Mouse (Mus musculus) neural tube, embryonic 14.5 days (tissue): ENCODE measurements around the gene Glp2r. TPM values are rescaled to one million over a fixed set of nuclear protein-coding genes. Genes with fewer than 3 reads are reported as not detected.
A peak's percentile ranks its signal among the peaks of the same experiment; 100 is the strongest.

Experiments used
- ATAC-seq: fragments of 200-750 bp; cut with Nextera tagmentation; 2 replicates; pipeline ENCODE4 v1.8.0; 2017; ENCODE audit warnings: low read depth, mild to moderate bottlenecking, moderate TSS enrichment, moderate library complexity
- H3K27ac ChIP-seq: fragments of 300-500 bp; sonication (generic); 2 replicates; pipeline ENCODE4 v1.5.1; 2014; ENCODE audit warnings: low read depth, mild to moderate bottlenecking, control low read depth, low read length, moderate library complexity, mixed read lengths
- H3K27me3 ChIP-seq: fragments of 300-500 bp; sonication (generic); 2 replicates; pipeline ENCODE4 v1.6.1; 2014; ENCODE audit warnings: low read length; ENCODE audit not compliant: control insufficient read depth, insufficient read depth
- H3K36me3 ChIP-seq: fragments of 300-500 bp; sonication (generic); 2 replicates; pipeline ENCODE4 v1.6.1; 2014; ENCODE audit warnings: low read length, mixed read lengths; ENCODE audit not compliant: control insufficient read depth, insufficient read depth
- H3K4me1 ChIP-seq: fragments of 300-500 bp; sonication (generic); 2 replicates; pipeline ENCODE4 v1.6.1; 2014; ENCODE audit warnings: low read length; ENCODE audit not compliant: control insufficient read depth, insufficient read depth
- H3K4me2 ChIP-seq: fragments of 300-500 bp; sonication (generic); 2 replicates; pipeline ENCODE4 v1.6.1; 2014; ENCODE audit warnings: mild to moderate bottlenecking, low read depth, low read length, control low read depth
- H3K4me3 ChIP-seq: fragments of 300-500 bp; sonication (generic); 2 replicates; pipeline ENCODE4 v1.5.1; 2014; ENCODE audit warnings: low read depth, low read length, control low read depth, mixed read lengths
- H3K9ac ChIP-seq: fragments of 300-500 bp; sonication (generic); replicated peaks from 2 replicates; pipeline ENCODE4 v1.6.1; 2014; ENCODE audit warnings: low read depth, mild to moderate bottlenecking, control low read depth, low read length, mixed read lengths
- H3K9me3 ChIP-seq: fragments of 300-500 bp; sonication (generic); 2 replicates; pipeline ENCODE4 v1.6.1; 2016; ENCODE audit warnings: low read length; ENCODE audit not compliant: control insufficient read depth
- WGBS: fragments of 180-500 bp; shearing (Covaris S2); extraction: QIAGEN DNeasy Blood & Tissue Kit; methylation state at CpG from one replicate; pipeline ENCODE4 v1.1.7; 2014; 5-methylcytosine and 5-hydroxymethylcytosine counted together
- polyA plus RNA-seq: library from polyadenylated mRNA; unstranded; fragments of >200 nt; fragmentation: Nextera tagmentation; extraction: Ambion mirVana; gene quantifications from 2 replicates; pipeline ENCODE4 v1.2.1, GENCODE M21; 2014

Gene Glp2r
- polyA plus RNA-seq, 1 experiment from 2014 or later: not detected

DNA sequence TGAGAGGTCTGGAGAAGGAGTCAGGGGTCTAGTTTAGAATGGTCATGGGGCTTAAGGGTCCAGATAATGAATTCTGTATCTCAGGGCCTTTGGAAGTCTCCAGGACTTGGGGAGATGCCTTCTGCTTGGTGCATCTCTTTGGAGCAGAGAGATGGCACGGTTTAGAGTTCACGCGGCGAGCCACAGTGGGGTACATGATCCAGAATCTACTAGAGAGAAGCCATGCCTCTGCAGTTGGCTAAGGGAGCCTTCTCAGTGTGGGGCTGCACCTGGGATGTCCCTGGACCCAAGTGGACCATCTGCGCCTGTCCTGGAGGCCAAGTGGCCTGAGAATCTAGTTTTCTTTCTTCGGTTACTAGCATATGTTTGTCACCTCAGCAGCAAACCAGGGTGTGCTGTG lies 100.9 kb downstream of the Glp2r start:
- 96% methylated on average over 6 of the region's 6 CpGs for WGBS
- H3K9ac ChIP-seq: no peak overlapping the region
- no peak overlapping the region for H3K4me2 ChIP-seq
- H3K9me3 ChIP-seq: no peaks in the 10 kb centered on the region
- no peak for ATAC-seq
- H3K4me1 ChIP-seq: no peaks in the 10 kb centered on the region
- H3K27ac ChIP-seq: no peak overlapping the region
- no peak overlapping the region for H3K4me3 ChIP-seq
- H3K36me3 ChIP-seq: no peaks in the 10 kb centered on the region
- H3K27me3 ChIP-seq: no peaks in the 10 kb centered on the region

DNA sequence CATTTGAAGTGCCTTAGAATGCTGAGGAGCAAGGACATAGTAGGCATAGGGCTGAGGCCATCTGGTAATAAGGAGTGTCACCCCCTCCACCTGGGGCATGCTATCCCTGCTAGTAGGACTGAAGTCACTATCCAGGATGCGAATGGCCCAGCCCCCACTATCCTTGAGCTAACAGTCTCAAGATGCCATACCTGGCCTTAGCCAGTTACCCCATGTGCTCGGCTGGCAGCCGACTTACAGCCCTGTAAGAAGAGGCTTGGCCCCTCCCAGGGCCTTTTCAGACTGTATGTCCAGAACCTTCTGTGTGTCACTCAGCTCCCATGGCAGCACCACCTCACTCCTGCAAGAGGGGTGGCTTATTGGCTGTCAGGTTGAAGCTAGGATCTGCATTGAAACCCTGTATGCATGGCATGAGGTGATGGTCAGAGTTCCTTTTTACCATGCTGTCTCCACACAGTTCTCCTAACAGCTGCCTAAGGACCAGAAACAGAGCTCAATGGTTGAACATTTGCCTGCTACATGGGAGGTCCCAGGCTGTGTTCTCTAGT lies 102.4 kb downstream of the Glp2r start:
- 90% methylated on average over 3 of the region's 3 CpGs for WGBS
- no peak overlapping the region for H3K27ac ChIP-seq
- no peak overlapping the region for H3K4me3 ChIP-seq
- no peak overlapping the region for H3K9ac ChIP-seq
- no peak for ATAC-seq
- H3K36me3 ChIP-seq: no peaks in the 10 kb centered on the region
- no peaks in the 10 kb centered on the region for H3K27me3 ChIP-seq
- no peaks in the 10 kb centered on the region for H3K4me1 ChIP-seq
- H3K4me2 ChIP-seq: no peak overlapping the region
- H3K9me3 ChIP-seq: no peaks in the 10 kb centered on the region

DNA sequence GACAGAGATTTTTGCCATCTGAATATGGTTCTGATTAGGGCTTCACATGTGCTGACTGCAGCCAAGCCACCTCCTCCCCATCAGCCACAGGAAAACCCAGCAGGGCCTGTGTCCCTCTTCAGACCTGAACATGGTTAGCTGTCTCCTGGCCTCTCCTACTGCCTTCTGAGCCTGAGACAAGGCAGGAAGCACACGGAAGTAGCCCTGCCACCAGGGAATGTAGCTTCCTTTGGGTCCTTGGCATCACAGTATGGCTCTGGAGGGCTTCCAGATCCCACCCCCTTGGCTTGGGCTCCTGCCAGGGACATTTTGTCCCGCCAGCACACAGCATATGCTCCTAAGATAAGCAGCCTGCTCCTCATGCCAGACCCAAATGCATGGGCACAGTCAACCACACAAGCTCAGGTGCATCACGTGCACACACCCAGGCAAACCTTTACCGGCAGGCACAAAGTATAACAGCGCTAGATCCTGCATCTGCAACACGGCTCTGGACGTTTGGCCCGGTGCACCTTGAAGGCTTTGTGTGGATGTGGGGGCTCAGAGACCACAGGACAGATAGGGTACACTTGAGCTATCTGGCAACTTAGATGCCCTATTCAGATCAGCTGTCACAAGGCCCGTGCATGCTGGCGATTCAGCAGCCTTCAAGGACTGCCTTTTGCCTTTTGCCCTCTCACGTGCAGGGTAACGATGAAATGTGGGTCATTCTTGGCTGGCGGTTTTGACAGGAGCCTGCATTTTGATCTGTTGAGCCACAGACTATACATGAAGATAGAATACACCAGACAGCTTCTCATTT lies 103.2 kb downstream of the Glp2r start:
- Histone ChIP-seq H3K9me3 (no peaks in the 10 kb centered on the region), H3K4me3 (no peak overlapping the region), H3K36me3 (no peaks in the 10 kb centered on the region), H3K4me1 (no peaks in the 10 kb centered on the region), H3K27ac (no peak overlapping the region), H3K4me2 (no peak overlapping the region), H3K9ac (no peak overlapping the region), H3K27me3 (no peaks in the 10 kb centered on the region)
- ATAC-seq: no peak
- 79% methylated on average over 13 of the region's 13 CpGs for WGBS

DNA sequence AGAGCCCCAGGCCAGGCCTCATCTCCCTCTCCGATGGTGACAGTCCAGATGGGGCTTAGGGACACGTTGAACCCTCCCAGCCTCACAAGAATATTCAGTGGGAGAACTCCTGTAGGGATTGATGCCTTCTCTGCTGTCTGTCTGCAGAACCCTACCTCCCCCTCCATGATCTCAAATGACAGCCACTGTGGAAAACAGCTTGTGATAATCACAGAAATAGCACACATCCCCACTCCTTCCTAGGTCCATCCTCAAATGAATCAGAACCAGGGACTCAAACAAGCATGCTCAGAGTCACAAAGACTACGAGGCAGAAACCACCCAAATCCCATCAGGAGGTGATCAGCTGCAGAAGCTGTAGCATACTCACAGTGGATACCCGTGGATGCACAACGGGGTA lies 104.8 kb downstream of the Glp2r start:
- Histone ChIP-seq H3K27me3 (no peaks in the 10 kb centered on the region), H3K9me3 (no peaks in the 10 kb centered on the region), H3K36me3 (no peaks in the 10 kb centered on the region), H3K27ac (no peak overlapping the region), H3K4me2 (no peak overlapping the region), H3K4me3 (no peak overlapping the region), H3K4me1 (no peaks in the 10 kb centered on the region), H3K9ac (no peak overlapping the region)
- no peak for ATAC-seq
- WGBS: 86% methylated on average over 5 of the region's 5 CpGs

DNA sequence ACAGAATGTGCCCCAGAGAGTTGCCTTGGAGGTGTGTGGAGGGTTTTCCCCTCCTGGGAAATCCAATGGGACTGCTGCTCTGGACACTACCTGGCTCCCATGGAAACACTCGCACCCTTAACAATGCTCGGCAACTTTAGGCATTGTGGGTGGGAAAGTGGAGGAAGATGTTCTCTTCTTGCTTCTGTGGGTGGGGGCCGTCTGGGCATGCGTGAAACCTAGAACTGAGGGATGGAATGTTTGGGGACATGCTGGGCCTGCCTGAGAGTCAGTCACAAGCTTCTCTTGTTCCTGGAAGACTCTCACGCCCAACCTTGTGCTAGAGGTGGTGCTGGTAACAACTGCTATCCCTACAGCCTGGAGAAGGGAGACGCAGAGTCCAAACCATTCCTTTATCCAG lies 106.0 kb downstream of the Glp2r start:
- no peak overlapping the region for H3K4me2 ChIP-seq
- no peak overlapping the region for H3K27ac ChIP-seq
- H3K36me3 ChIP-seq: no peaks in the 10 kb centered on the region
- no peaks in the 10 kb centered on the region for H3K9me3 ChIP-seq
- WGBS: 82% methylated on average over 6 of the region's 6 CpGs
- no peaks in the 10 kb centered on the region for H3K4me1 ChIP-seq
- H3K27me3 ChIP-seq: no peaks in the 10 kb centered on the region
- no peak for ATAC-seq
- H3K9ac ChIP-seq: no peak overlapping the region
- no peak overlapping the region for H3K4me3 ChIP-seq

DNA sequence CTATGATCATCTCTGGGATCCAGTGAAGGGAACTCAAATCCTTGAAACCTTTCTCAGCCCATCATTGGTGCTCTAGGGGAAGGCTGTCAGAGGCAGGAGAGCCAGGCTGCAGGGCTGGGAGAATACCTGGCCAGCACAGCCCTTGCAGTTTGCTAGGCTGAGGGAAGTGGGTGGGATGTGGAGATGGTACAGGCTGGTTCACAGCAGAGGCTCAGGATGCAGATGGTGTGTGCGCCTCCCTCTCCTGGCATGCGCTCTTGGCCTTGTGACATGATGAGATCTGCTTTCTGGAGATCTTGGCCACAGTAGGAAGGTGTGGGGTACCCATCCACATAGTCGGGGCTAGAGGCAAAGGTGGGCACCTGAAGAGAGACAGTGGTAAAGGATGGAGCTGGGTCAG lies 106.7 kb downstream of the Glp2r start:
- Histone ChIP-seq H3K9me3 (no peaks in the 10 kb centered on the region), H3K27ac (peak overlapping the region; percentile 68), H3K36me3 (no peaks in the 10 kb centered on the region), H3K4me1 (no peaks in the 10 kb centered on the region), H3K4me3 (no peak overlapping the region), H3K27me3 (no peaks in the 10 kb centered on the region), H3K9ac (no peak overlapping the region), H3K4me2 (no peak overlapping the region)
- ATAC-seq: no peak
- WGBS: 92% methylated on average over 3 of the region's 3 CpGs

DNA sequence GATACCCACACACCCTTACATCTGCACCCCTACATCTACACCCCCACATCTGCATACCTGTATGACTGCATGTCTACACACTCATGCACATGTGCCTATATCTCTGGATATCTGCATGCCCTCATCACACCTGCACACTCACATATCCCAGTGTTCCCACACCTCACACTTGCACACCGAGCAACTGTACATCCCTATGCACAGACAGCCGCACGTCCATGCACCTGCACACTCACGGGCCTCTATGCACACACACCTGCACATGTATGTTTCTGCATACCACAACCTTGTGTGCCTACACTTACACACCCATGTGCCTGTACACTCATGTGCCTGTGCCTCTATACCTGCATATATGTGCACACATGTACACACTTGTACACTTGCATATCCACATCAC lies 107.5 kb downstream of the Glp2r start:
- H3K9ac ChIP-seq: no peak overlapping the region
- WGBS: 97% methylated on average over 4 of the region's 4 CpGs
- H3K4me2 ChIP-seq: no peak overlapping the region
- no peak overlapping the region for H3K27ac ChIP-seq
- H3K27me3 ChIP-seq: no peaks in the 10 kb centered on the region
- no peaks in the 10 kb centered on the region for H3K36me3 ChIP-seq
- H3K4me1 ChIP-seq: no peaks in the 10 kb centered on the region
- ATAC-seq: no peak
- H3K9me3 ChIP-seq: no peaks in the 10 kb centered on the region
- H3K4me3 ChIP-seq: no peak overlapping the region

DNA sequence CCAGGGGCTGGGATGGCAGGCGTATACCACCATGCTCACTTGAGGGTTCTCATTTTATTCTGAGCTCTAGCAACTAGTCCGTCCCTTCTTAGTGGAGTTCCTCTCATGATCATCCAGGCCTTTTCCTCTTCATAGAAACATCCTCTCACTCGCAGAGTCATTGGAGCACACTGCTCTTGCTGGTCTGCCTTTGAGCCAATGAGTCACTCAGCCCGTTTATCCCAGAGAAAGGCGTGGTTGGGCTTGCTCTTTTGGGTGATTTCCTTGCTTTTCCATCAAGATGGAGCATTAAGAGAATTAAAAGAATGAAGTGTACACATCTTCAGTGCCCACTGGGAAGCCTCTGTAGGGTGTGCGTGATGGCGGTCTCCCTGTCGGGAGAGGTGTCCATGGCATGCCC lies 109.5 kb downstream of the Glp2r start:
- no peaks in the 10 kb centered on the region for H3K36me3 ChIP-seq
- H3K4me1 ChIP-seq: no peaks in the 10 kb centered on the region
- no peak overlapping the region for H3K4me3 ChIP-seq
- H3K9ac ChIP-seq: no peak overlapping the region
- WGBS: 90% methylated on average over 8 of the region's 8 CpGs
- H3K4me2 ChIP-seq: no peak overlapping the region
- H3K27ac ChIP-seq: no peak overlapping the region
- H3K27me3 ChIP-seq: no peaks in the 10 kb centered on the region
- no peaks in the 10 kb centered on the region for H3K9me3 ChIP-seq
- ATAC-seq: no peak

DNA sequence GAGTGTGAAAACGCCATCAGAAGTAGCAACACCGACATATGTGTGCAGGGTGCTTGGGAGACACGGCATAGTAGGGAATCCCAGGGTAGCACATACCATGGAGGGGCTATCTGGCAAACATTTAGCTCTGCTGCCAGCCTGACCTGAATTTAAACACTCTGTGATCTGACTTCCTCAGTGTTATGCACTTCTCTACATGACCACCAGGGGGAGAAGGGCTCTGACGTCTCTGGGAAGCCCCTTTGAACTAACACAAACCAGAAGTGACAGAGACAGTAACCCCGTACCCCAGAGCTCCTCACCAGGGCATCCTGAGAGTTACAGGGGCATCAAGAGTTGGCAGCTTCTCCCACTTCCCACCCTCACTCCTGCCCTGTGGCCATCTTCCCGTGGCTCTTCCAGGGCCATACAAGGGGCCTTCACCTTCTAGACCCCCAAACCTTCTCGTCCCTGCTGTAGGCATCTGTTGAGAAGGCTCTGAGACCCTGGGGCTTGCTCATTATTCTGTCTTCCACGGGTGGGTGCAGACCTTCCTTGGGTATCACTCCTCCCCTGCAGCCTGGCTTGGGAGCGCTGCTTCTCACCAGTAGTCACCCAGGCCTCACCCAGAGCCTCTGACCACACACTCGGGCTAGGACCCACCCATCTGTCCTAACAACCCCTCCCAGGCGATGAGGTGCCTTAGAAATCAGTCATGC lies 113.1 kb downstream of the Glp2r start:
- H3K4me2 ChIP-seq: no peak overlapping the region
- H3K4me1 ChIP-seq: 0 out of 2 replicates have a peak, but pooled peaks cover 2% of the 10 kb centered on the region
- 44% methylated on average over 11 of the region's 11 CpGs for WGBS
- no peaks in the 10 kb centered on the region for H3K36me3 ChIP-seq
- no peak overlapping the region for H3K27ac ChIP-seq
- H3K27me3 ChIP-seq: no peaks in the 10 kb centered on the region
- no peak overlapping the region for H3K9ac ChIP-seq
- H3K9me3 ChIP-seq: no peaks in the 10 kb centered on the region
- ATAC-seq: peak; percentile 38; the same call in 1 of the 2 replicates
- H3K4me3 ChIP-seq: no peak overlapping the region
